Mouse (Mus musculus): ENCODE data around the gene Ahdc1.

The Ahdc1 gene

GRCm38 (mm10) chr4:133038521-133039115 is 27.6 kb downstream of the Ahdc1 start:
- no peak for DNase-seq (ENCODE audit: low read depth, low spot score)

- DNase-seq (ENCODE audit: low read depth, low spot score) = no peak
Observed at GRCm38 (mm10) chr4:133039116-133039819, 28.2 kb downstream of the Ahdc1 start.

GRCm38 (mm10) chr4:133039832-133040231 is 28.8 kb downstream of the Ahdc1 start:
- DNase-seq (ENCODE audit: low read depth, low spot score) = no peak

GRCm38 (mm10) chr4:133040241-133040904 is 29.3 kb downstream of the Ahdc1 start:
- no peak for DNase-seq (ENCODE audit: low read depth, low spot score)

- DNase-seq (ENCODE audit: low read depth, low spot score) = no peak
Observed at GRCm38 (mm10) chr4:133042244-133042643, 31.2 kb downstream of the Ahdc1 start.

GRCm38 (mm10) chr4:133042651-133043635 is 31.9 kb downstream of the Ahdc1 start:
- no peak for DNase-seq (ENCODE audit: low read depth, low spot score)

GRCm38 (mm10) chr4:133043798-133044646 is 33.0 kb downstream of the Ahdc1 start:
- no peak for DNase-seq (ENCODE audit: low read depth, low spot score)

GRCm38 (mm10) chr4:133044647-133045094 is 33.6 kb downstream of the Ahdc1 start:
- DNase-seq (ENCODE audit: low read depth, low spot score) = no peak

GRCm38 (mm10) chr4:133045771-133046474 is 34.9 kb downstream of the Ahdc1 start:
- no peak for DNase-seq (ENCODE audit: low read depth, low spot score)

- no peak for DNase-seq (ENCODE audit: low read depth, low spot score)
Observed at GRCm38 (mm10) chr4:133046691-133047352, 35.8 kb downstream of the Ahdc1 start.

GRCm38 (mm10) chr4:133047353-133048105 is 36.5 kb downstream of the Ahdc1 start:
- no peak for DNase-seq (ENCODE audit: low read depth, low spot score)

GRCm38 (mm10) chr4:133049071-133049920 is 38.2 kb downstream of the Ahdc1 start:
- no peak for DNase-seq (ENCODE audit: low read depth, low spot score)

- DNase-seq (ENCODE audit: low read depth, low spot score) = no peak
Observed at GRCm38 (mm10) chr4:133050196-133050836, 39.3 kb downstream of the Ahdc1 start.

GRCm38 (mm10) chr4:133050837-133051549 is 39.9 kb downstream of the Ahdc1 start:
- DNase-seq (ENCODE audit: low read depth, low spot score) = no peak

GRCm38 (mm10) chr4:133051550-133051865 is 40.4 kb downstream of the Ahdc1 start:
- DNase-seq (ENCODE audit: low read depth, low spot score) = peak; percentile 54

- no peak for DNase-seq (ENCODE audit: low read depth, low spot score)
Observed at GRCm38 (mm10) chr4:133052029-133052745, 41.1 kb downstream of the Ahdc1 start.

All from retina, adult 2 months (tissue).